Mouse (Mus musculus) spleen, adult 2 months (tissue): ENCODE results near the gene Mdga1.

ENCODE experiments used
- CTCF ChIP-seq: fragments of 200-500 bp; IDR thresholded peaks from 2 replicates; pipeline ENCODE4 v1.5.1; 2011; ENCODE audit warnings: mild to moderate bottlenecking, inconsistent platforms; ENCODE audit not compliant: insufficient read depth, insufficient read length, insufficient replicate concordance; ENCODE audit errors: extremely low read depth
- POLR2A ChIP-seq: fragments of 200-500 bp; IDR thresholded peaks from 2 replicates; pipeline ENCODE4 v1.6.1; 2011; ENCODE audit warnings: low read depth, low read length, inconsistent platforms

DNA sequence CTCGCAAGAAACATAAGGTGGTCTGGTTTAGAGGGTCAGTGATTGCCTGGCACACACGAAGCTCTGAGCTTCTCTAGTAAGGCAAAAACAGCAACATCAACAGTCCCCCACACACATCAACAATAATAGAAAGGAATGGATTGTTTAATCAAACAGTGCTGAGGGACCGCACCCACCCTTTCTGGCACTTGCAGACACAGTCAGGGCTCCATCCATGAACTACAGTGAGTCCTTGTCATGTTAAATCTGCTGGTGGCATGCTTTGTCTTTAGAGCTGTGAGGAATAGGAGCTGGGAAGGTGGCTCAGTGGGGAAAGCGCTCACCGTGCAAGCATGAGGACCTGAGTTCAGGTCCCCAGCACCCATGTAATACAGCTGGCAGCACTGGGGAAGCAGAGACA lies 26.1 kb upstream of the Mdga1 start:
- TF ChIP-seq CTCF, result no peak
- no peak for TF ChIP-seq POLR2A
